Mouse (Mus musculus) duodenum, adult 2 months (tissue): ENCODE results near the gene 9430097D07Rik. TPM values are rescaled to one million over a fixed set of nuclear protein-coding genes. Genes with fewer than 3 reads are reported as not detected.

Experiments used
- polyA plus RNA-seq: library from polyadenylated mRNA; depleted of rRNA; stranded (reverse); fragments of >200 nt; gene quantifications from 2 replicates; pipeline ENCODE4 v1.2.3, GENCODE M21; 2012; ENCODE audit warnings: low replicate concordance; rRNA removed

Gene 9430097D07Rik
- not detected in 2 replicates for polyA plus RNA-seq

GRCm38 (mm10) chr2:32575586-32576160, at the start of gene 9430097D07Rik:
Gene 9430097D07Rik (minus strand): TSS chr2:32575684.

GRCm38 (mm10) chr2:32621517-32621859, 46.0 kb upstream of the 9430097D07Rik start, which contains the start of gene Ak1:
Gene Ak1 (plus strand): TSS chr2:32621758.

GRCm38 (mm10) chr2:32599409-32599808, 23.9 kb upstream of the 9430097D07Rik start, which contains the start of gene St6galnac6:
Gene St6galnac6 (plus strand): TSS chr2:32599709.

GRCm38 (mm10) chr2:32586871-32587351, 11.4 kb upstream of the 9430097D07Rik start, which contains the start of gene St6galnac4:
Gene St6galnac4 (plus strand): TSS chr2:32587095.

GRCm38 (mm10) chr2:32574497-32574896, 987 bp downstream of the 9430097D07Rik start, which contains the start of gene Pip5kl1:
Gene Pip5kl1 (plus strand): TSS chr2:32574797.

DNA sequence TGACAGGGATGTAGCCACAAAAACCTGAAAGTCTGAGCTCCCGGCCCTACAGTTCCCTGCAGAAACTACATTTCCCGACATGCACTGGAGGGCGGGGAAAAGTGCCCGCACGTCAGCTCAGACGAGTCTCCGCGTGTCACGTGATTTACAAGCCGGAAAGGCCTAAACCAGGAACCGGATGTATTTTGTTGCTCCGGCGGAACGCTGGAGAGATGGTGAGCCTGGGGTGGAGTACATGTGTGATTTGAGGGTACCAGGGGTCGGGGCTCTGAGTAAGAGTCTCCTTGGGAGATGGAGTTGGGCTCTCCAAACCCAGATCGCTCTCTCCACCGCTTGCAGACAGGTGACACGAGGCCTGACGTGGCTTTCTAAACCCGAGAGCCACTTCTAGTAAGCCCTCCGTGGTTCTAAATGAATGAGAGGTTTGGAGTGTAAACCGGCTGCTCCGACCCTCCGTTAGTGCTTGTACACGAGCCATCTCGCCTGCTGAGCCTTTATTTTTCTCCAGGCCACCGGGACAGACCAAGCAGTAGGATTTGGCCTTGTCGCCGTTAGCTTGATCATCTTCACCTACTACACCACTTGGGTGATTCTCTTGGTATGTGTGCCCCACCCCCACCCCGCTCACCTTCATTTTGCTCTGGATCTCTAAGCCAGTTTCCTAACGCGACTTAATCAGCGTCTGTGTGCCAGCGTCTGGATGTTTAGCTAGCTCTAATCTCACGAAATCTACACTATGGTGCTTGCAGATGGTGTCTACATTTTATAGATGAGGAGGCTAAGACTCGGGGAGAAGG, 4.6 kb downstream of the 9430097D07Rik start, which contains the start of gene Dpm2:
Dpm2 (plus strand) TSS at position 161 of the 797 bp plus-strand sequence.

DNA sequence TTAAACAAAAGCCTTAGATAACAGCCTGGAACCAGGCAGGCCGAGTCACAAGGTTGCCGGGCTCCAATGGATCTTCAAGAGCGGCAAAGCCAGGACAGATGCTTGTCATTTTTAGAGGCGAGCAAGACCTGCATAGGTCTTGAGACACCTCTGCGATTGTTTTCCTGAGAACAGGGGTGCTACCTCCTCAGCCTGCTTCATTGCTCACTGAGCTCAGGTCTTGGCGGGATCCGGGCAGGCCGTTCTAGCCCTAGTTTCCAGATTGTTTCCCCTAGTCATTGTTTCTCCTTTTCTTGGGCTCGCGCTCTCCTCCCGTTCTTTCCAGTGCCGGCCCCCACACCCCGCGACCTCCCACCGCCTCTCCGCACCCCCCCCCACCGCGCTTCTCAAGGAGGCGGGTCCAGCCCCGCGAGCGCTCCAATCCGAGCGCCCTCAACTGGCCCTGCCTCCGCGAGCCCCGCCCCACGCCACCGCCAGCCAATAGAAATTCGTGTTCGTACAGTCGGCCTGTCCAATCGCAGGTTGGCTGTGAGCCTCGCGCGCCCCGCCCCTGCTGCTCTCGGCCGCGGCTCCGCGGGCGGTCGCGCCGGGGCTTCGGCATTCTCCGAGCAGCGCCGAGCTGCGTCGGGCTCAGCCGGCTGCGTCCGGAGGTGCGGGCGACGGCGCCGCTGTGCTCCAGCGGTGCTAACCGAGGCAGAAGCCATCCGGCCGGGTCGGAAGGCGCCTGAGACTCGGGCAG, 40.6 kb downstream of the 9430097D07Rik start, which contains the start of gene Fam102a:
Fam102a (plus strand) TSS at position 600 of the 739 bp plus-strand sequence.

Other genes starting within 250 kb of the 9430097D07Rik start
- gene Ciz1, start 223.4 kb downstream of the 9430097D07Rik start, polyA plus RNA-seq = 152 and 178 TPM in 2 replicates
- 604 and 726 TPM in 2 replicates for gene Dnm1, start 222.3 kb downstream of the 9430097D07Rik start, polyA plus RNA-seq
- gene 1110008P14Rik, start 193.7 kb downstream of the 9430097D07Rik start, polyA plus RNA-seq = 179 and 196 TPM in 2 replicates
- gene Lcn2, start 187.4 kb downstream of the 9430097D07Rik start, polyA plus RNA-seq = 6.7 and 7.2 TPM in 2 replicates
- gene Ptges2, start 179.8 kb downstream of the 9430097D07Rik start, polyA plus RNA-seq = 28.3 and 40.4 TPM in 2 replicates
- gene Naif1, start 125.2 kb downstream of the 9430097D07Rik start, polyA plus RNA-seq = 3.1 and 3.6 TPM in 2 replicates
- 16.3 and 25.6 TPM in 2 replicates for gene Slc25a25, start 124.2 kb downstream of the 9430097D07Rik start, polyA plus RNA-seq
- gene Fam102a, start 40.4 kb downstream of the 9430097D07Rik start, polyA plus RNA-seq = 56.6 and 105 TPM in 2 replicates
- 119 and 153 TPM in 2 replicates for gene Dpm2, start 4.8 kb downstream of the 9430097D07Rik start, polyA plus RNA-seq
- gene Pip5kl1, start 887 bp downstream of the 9430097D07Rik start, polyA plus RNA-seq = 0.55 and 0.81 TPM in 2 replicates
- gene St6galnac4, start 11.4 kb upstream of the 9430097D07Rik start, polyA plus RNA-seq = 6.6 and 10.5 TPM in 2 replicates
- gene St6galnac6, start 24.0 kb upstream of the 9430097D07Rik start, polyA plus RNA-seq = 17.7 and 37.0 TPM in 2 replicates
- 5.3 and 7.2 TPM in 2 replicates for gene Ak1, start 46.1 kb upstream of the 9430097D07Rik start, polyA plus RNA-seq
- 54.8 and 56.1 TPM in 2 replicates for gene Eng, start 70.9 kb upstream of the 9430097D07Rik start, polyA plus RNA-seq
- gene Fpgs, start 128.5 kb upstream of the 9430097D07Rik start, polyA plus RNA-seq = 24.3 and 41.7 TPM in 2 replicates
- gene Cdk9, start 137.4 kb upstream of the 9430097D07Rik start, polyA plus RNA-seq = 60.9 and 65.3 TPM in 2 replicates
- 14.2 and 14.7 TPM in 2 replicates for gene Sh2d3c, start 145.4 kb upstream of the 9430097D07Rik start, polyA plus RNA-seq
- 0.21 TPM in 1 of 2 replicates, not detected in the other for gene 6330409D20Rik, start 165.3 kb upstream of the 9430097D07Rik start, polyA plus RNA-seq
- gene Tor2a, start 181.6 kb upstream of the 9430097D07Rik start, polyA plus RNA-seq = 94.7 and 125 TPM in 2 replicates
- 0.71 and 1.7 TPM in 2 replicates for gene Ttc16, start 199.9 kb upstream of the 9430097D07Rik start, polyA plus RNA-seq
- 11.1 and 31.8 TPM in 2 replicates for gene Ptrh1, start 200.1 kb upstream of the 9430097D07Rik start, polyA plus RNA-seq
- gene Cfap157, start 208.7 kb upstream of the 9430097D07Rik start, polyA plus RNA-seq = 0.09 TPM in 1 of 2 replicates, not detected in the other